Mouse (Mus musculus): Measurements from ENCODE around the gene Gk2.

Gene Gk2

DNA sequence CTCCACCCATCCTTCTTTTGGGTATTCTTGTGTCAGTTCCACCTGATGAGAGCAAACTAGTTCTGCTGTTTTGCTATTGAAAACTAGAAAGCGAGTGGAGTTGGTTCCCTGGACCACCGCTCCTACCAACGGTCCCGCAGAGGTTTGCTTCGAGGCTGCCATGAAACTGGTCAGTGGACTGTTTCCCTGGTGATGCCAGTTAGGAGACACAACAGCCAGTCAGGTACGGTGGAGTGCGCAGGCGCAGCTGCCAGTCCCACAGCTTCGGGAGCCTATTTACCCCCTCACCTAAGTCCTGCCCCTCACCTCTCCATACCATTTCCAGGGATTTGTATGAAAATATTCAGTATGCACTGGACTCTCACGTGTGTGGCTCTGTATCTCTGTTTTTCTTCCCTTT is at the start of gene Gk2:
Gk2 (minus strand) TSS at position 206 of the 400 bp plus-strand sequence.
- DNase-seq (ENCODE audit: low read depth) = no peak

DNA sequence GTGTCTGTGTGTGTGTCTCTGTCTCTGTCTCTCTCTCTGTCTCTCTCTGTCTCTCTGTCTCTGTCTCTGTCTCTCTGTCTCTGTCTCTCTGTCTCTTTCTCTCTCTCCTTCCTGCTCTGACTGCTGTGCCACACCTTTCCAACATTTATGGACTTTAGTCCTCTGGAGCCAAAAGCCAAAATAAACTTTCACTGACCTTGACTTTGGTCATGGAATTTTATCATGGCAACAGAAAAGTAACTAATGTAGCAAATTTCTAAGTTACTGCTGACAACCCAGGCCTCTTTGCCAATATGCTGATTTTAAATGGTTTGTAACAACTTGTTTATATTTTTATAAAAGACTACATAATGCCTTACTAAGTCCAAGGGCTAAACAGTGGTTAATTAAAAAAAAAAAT is 41.2 kb upstream of the Gk2 start:
- DNase-seq (ENCODE audit: low read depth) = no peak

DNA sequence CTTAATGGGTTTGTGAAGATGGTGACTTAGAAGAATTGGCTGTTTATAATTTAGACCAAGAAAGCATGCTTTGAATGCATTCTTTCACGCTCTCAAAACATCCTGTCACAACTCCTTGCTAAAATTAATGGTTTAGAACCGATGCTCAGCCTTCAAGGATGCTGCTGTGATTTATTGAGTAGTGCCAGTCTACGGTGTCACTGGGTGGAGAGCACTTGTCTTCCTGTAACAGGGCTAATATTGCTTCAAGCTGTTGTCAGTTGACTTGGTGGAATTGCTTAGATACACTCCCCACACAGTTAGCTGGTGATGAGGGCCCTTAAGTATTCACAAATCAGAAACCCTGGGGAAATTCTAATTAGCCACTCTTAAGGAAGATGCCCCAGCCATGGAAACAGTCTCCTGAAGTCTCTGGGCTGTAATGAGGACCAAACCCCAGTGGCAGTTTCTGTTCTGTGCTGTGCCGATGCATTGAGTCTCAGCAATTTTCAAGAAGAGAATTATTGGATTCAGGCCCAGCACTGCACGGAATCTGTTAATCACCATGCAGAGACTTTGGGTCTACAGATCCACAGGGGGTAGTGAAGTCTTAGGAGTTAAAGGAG is 38.8 kb upstream of the Gk2 start:
- no peak for DNase-seq (ENCODE audit: low read depth)

DNA sequence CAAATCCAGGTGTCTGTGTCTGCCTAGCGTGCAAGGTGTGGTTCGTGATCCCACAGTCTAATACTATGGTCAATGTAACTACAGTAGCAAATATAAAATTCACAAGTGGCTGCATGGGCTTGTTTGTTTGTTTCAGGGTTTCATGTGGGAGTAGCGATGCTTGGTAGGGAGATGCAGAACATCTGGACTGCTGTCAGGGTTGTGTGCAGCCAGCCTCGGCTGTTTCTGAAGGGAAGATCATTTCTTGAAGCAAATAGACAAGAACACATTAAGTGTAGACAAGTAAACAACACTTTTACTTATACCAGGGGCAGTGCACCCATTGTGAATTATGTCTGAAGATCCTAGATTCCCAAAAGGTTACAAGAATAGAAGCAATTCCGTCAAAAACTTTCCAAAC is 36.6 kb upstream of the Gk2 start:
- no peak for DNase-seq (ENCODE audit: low read depth)

DNA sequence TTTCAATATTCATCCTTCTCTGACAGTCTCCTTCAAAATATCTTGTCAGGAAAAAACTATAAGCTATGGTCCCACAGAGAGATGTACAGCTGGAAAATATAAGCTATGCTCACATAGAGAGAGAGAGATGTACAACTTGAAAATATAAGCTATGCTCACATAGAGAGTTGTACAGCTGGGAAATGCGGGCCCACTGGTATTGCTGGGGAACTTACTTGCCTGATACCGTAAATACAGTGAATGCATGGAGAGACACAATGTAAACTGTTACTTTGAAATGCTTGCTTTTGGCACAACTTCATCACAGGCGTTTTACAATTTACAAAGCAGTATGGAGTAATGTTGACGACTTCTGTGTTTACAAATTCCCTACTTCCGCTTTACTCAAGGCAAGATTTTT is 29.3 kb upstream of the Gk2 start:
- no peak for DNase-seq (ENCODE audit: low read depth)

DNA sequence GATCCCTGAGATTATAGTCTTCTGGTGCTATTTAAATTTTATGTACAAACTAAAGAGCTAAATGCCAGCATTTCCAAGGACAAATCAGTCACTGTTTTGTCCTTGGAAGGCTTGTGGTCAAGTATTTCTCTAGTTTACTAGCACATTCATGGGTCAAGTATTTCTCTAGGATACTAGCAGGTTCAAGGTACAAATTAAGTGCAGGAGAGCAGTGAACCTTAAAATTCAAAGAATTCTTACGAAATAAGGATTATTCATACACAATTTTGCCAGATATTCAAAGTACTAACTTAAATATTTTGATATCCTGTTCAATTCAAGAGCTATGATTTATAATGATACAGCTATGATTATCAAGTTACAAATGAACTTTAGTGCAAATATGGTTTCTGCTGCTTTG is 23.2 kb upstream of the Gk2 start:
- DNase-seq (ENCODE audit: low read depth) = no peak

DNA sequence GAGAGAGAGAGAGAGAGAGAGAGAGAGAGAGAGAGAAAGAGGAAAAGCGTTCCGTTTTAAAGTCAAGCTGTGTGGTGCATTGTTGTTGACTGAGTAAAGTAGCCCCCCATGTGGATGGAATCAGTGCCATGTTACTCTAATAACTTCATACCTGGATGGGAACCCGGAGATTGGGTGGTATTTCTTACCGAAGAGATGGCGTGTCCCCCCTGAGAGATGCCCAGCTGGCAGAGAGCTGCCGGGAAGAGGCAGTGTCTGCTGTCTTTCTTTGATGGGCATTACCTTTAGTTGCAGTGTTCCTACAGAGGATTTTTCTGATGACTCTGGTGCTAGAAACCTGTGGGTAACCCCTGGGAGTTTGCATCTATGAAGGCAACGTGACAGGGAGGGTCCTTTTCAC is 10.4 kb upstream of the Gk2 start:
- DNase-seq (ENCODE audit: low read depth) = no peak

DNA sequence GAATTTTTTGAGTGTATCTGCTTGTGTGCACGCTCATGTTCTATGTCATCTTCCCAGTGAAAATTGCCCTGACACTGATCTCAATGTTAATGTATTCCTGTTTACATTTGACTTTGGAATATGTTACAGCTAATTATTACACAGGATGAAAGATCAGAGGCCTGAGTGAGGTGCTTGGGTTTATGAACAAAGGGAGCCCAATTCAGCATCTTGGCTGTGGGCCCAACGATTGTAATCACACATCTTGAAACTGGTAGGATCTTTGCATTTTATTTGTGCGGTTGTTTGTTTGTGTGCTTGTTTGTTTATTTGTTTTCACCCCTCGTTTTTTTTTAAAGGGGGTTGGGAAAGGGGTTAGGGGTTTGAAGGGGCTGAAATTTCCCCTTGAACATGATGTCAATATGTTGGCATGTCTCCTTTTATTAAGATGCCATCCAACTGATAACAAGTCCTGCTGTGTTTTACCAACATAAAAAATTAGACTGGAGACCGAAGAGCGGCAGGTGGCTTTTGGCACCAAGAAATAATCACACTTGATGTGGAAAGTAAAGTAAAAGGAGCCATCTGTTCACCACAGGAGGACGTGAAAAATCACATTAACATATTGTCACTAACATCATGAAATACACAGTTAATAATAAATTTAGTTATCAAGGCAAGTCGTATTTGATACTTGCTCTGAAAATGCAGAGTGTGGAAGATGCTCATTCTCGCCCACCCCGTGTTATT is 9.8 kb upstream of the Gk2 start:
- DNase-seq (ENCODE audit: low read depth) = no peak

DNA sequence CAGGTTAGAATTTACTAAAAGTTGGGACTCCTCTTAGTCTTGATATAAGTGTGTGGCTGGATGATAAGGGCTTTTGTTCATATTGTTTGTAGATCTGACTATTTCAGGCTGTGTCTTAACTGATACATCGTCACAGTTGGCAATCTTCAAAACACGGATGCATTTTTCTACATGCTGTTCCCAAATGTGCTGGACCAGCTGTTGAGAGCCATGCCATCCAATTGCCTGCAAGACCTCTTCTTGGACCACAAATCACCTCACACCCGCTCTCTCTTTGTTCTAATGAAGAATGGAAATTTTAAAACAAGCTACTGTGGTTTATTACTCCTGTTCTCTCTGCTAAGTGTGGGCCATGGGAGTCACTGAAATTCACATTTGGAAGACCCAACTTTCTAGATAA is 9.1 kb upstream of the Gk2 start:
- DNase-seq (ENCODE audit: low read depth) = no peak

DNA sequence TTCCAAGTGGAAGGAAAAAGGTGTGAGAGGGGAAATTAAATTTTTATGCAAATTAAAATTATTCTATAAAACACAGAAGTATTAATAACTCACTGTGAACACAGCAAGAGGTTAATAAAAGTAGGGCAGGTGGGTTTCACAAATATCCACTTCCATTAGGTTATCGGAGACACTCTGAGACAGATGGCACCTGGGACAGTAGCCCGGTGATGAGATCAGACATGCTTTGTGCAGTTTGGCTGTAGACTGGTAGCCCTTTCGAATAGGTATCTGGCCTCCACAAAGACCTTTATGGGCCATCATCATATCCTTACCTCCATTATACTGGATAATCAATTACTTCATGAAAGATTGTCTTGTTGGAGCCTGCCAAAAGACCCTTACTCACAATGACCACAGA is 6.0 kb upstream of the Gk2 start:
- DNase-seq (ENCODE audit: low read depth) = no peak

DNA sequence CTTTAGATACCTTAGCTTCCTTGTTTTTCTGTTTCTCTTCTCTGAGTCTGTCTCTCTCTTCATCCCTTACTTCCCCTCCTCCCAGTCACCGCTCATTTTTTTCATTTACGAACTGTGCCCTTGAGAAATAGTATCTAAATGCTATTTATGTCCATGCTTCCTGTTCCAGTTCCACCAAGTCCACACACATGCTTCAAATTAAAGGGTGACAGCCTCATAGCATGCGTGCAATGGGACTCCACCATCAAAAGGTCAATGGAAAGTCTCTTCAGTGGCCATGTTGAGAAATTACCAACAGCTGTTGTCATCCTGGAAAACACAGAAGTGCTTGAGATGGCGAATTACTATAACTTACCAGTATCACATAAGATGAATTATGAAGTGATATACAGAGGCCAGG is 5.4 kb downstream of the Gk2 start:
- DNase-seq (ENCODE audit: low read depth) = no peak

DNA sequence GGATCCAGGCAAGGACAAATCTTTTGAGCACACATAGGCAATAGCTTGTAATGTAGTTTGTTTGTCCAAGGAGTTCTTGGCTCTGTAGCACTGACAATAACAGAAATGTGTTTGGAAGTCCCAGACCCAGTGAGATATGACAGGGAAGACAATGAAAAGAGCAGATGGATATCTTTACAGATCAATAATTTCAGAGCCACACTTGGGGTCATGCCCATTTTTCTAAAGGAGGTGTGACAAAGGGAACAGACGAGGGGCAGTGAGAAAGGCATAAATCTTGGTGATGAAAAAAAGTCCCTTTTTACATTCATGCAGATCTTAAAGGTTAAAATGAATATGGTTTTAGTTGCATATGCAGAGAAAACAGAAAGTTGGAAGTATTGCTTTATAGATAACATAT is 12.6 kb downstream of the Gk2 start:
- no peak for DNase-seq (ENCODE audit: low read depth)

DNA sequence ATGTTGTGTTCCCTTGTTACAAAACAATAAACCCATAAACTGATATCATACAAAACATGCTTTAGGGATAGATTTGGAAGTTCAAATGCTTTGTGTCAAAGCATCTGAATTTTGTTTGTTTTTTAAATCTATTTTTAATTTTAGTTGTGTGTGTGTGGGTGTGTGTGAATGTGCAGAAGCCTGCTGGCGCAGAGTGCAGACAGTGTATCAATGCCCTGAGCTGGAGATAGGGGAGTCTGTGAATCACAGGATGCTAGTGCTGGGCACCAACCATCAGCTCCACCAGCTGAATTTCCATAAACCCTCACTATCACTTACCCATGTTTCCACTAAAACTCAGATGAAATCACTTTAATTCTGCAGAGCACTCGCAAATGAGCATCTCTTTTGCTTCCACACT is 24.3 kb downstream of the Gk2 start:
- no peak for DNase-seq (ENCODE audit: low read depth)

DNA sequence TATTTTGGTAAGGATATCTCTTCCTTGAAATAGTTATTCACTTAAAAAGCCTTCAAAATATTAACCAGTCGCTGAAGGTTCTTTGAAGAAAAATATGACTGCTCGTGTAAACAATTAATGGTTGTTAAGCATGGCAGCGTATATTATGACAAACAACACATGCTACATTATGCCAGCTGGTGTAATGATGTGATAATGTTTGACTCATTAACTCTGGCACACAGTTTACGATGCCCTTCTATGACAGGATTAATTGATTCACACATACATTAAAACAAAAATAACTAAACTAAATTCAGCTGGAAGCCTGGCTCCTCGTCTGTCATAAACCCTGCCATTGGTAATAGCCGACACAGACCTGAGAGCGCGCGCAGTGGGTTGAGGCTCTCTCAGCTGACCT is 26.8 kb downstream of the Gk2 start:
- no peak for DNase-seq (ENCODE audit: low read depth)

DNA sequence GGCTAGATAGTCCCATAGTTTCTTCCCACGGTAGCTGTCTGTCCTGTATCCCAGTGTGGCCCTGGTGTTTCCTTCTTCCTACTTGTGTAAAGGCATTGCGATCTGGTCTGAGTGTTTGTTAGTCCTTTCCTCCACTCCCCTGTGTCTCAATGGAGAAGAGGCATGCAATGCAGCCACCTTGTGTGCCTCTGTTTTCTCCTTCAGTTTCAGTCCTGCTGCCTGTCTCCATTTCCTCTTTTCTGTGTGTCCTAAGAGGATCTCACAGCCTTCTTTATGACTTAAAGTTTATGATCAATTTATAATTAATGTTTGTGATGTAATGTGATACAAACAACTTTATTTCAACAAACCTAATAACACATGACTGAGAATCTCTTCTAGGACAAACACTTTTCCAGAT is 35.2 kb downstream of the Gk2 start:
- no peak for DNase-seq (ENCODE audit: low read depth)

DNA sequence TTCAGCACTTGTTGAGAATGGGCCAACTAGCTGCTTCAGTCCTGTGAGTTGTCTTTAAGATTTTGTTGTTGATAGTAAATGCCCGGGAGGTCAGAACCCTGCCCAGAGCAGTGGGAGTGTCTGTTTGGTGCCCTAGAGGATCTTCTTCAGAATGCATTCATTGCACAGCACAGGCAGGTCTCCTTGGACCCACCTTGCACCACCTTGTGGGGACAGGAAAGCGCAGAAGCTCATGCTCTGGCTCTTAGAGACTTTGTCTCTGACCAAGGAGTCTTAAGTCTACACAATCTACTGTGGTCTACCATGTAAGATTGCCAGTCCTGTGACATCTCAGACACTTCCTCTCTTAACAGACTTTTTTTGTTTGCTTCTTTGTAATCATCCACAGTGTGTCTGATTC is 39.6 kb downstream of the Gk2 start:
- no peak for DNase-seq (ENCODE audit: low read depth)

DNA sequence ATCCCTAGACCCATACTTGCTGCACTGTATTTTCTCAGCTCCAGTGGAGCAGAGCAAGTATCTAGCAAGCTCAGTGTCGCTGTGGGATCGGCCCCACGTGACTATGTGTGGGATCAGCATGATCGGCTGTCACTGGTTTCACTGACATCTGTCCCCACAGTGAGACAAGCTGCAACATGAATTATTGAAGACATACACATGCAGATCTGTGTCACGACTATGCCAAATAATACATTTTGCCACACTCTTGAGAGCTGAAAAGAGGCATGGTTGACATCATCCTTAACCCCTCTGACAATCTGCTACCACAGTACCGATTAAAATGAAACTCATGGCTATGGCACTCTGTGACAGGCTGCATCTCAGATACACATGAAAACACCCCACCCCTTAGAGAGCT is 41.0 kb downstream of the Gk2 start:
- no peak for DNase-seq (ENCODE audit: low read depth)

DNA sequence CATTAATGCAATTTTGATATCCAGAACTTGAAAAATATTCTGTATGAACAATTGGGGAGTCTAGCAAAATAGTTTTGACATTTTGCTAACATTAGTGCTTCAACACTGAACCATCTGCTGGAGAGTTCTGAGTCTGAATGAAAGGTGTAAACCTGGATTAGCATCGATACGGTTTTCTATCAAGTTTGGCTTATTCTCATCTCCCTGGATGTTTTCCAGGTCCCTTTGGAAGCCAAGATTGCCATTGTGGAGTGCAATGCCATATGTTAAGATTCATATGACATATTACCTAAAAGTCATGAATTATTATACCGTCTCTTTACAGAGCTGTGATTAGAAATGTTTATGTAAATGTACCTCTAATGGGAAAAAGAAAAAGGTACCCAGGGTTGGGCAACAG is 43.1 kb downstream of the Gk2 start:
- no peak for DNase-seq (ENCODE audit: low read depth)

DNA sequence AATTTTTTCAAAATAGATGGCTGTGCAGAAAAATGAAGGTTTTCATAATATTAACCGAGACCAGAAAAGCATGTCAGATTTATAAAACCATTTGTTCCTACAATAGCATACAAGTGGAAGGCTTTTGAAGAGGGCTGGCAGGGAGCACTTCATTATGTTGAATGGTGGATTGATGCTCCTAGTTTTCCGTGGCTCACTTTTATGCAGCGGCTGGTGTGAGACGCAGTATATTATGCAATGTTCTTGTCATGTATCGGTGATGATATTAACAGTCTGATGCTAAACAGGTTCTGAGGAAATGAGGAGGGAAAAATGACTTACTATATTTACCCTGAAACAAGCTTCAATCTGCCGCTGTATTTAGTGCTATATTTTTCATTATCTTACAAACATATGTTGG is 46.6 kb downstream of the Gk2 start:
- DNase-seq (ENCODE audit: low read depth) = no peak

DNA sequence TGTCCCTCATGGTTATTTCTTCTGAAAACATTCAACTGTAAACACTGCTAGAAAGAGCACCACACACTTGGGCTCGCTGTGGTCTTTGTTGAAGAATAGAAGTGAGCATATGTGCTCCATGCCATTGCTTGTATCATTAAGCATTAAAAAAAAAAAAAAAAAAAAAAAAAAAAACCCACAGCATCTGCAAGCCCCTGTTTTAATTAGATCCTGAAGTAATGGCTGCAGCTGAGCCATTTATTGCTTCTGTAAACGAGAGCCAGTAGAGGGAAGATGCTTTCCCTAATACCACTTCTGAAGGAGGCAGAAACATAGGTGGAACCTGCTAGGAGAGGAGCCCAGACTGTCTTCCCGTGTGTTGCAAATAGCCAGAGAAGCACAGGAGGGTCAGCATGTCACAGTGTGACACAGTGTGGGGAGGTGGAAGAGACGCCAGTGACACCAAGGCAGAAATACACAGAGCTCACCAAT is 47.6 kb downstream of the Gk2 start:
- no peak for DNase-seq (ENCODE audit: low read depth)
